Mouse (Mus musculus) forebrain, embryonic 12.5 days (tissue): ENCODE results near the gene Arhgap20. TPM values are rescaled to one million over a fixed set of nuclear protein-coding genes. Genes with fewer than 3 reads are reported as not detected.

Source experiments
- ATAC-seq: fragments of 200-750 bp; cut with Nextera tagmentation; 2 replicates; pipeline ENCODE4 v1.8.0; 2017; ENCODE audit warnings: moderate TSS enrichment; ENCODE audit not compliant: low FRiP score
- H3K27ac ChIP-seq: fragments of 300-500 bp; sonication (generic); 2 replicates; pipeline ENCODE4 v1.5.1; 2016; ENCODE audit warnings: mild to moderate bottlenecking
- H3K27me3 ChIP-seq: fragments of 300-500 bp; sonication (generic); 2 replicates; pipeline ENCODE4 v1.6.1; 2016; ENCODE audit warnings: mild to moderate bottlenecking
- H3K36me3 ChIP-seq: fragments of 300-500 bp; sonication (generic); replicated peaks from 2 replicates; pipeline ENCODE4 v1.6.1; 2016; ENCODE audit warnings: mild to moderate bottlenecking
- H3K4me1 ChIP-seq: fragments of 300-500 bp; sonication (generic); 2 replicates; pipeline ENCODE4 v1.6.1; 2016
- H3K4me2 ChIP-seq: fragments of 300-500 bp; sonication (generic); 2 replicates; pipeline ENCODE4 v1.6.1; 2016; ENCODE audit warnings: mild to moderate bottlenecking, moderate library complexity
- H3K4me3 ChIP-seq: fragments of 300-500 bp; sonication (generic); replicated peaks from 2 replicates; pipeline ENCODE4 v1.5.1; 2016; ENCODE audit warnings: mild to moderate bottlenecking
- H3K9ac ChIP-seq: fragments of 300-500 bp; sonication (generic); 2 replicates; pipeline ENCODE4 v1.6.1; 2016; ENCODE audit warnings: mild to moderate bottlenecking
- H3K9me3 ChIP-seq: fragments of 300-500 bp; sonication (generic); 2 replicates; pipeline ENCODE4 v1.6.1; 2016
- WGBS: fragments of 180-500 bp; shearing (Covaris S2); methylation state at CpG from one replicate; pipeline ENCODE4 v1.1.7; 2016; 5-methylcytosine and 5-hydroxymethylcytosine counted together
- polyA plus RNA-seq: library from polyadenylated mRNA; unstranded; fragments of >200 nt; fragmentation: Nextera tagmentation; extraction: Ambion mirVana; gene quantifications from 2 replicates; pipeline ENCODE4 v1.2.1, GENCODE M21; 2016

Arhgap20 gene
- polyA plus RNA-seq, 1 experiment from 2014 or later, result 6.0 TPM

- no peaks in the 10 kb centered on the region for H3K36me3 ChIP-seq
- no peak overlapping the region for H3K9ac ChIP-seq
- no peak for ATAC-seq
- no peak overlapping the region for H3K27ac ChIP-seq
- H3K4me3 ChIP-seq, result no peak overlapping the region
- no peak overlapping the region for H3K4me2 ChIP-seq
- no peaks in the 10 kb centered on the region for H3K9me3 ChIP-seq
- H3K4me1 ChIP-seq, result no peaks in the 10 kb centered on the region
- no peaks in the 10 kb centered on the region for H3K27me3 ChIP-seq
- 85% methylated on average over 4 of the region's 4 CpGs for WGBS
Observed at GRCm38 (mm10) chr9:51883319-51883718, 118.2 kb downstream of the Arhgap20 start.

- 97% methylated on average over 1 of the region's 1 CpGs for WGBS
- no peaks in the 10 kb centered on the region for H3K36me3 ChIP-seq
Observed at GRCm38 (mm10) chr9:51892921-51893320, 127.8 kb downstream of the Arhgap20 start.

More at GRCm38 (mm10) chr9:51892921-51893320, 127.8 kb downstream of the Arhgap20 start:
- Histone ChIP-seq H3K27me3 (no peaks in the 10 kb centered on the region), H3K4me1 (no peaks in the 10 kb centered on the region), H3K4me3 (no peak overlapping the region), H3K9ac (no peak overlapping the region), H3K9me3 (no peaks in the 10 kb centered on the region), H3K27ac (no peak overlapping the region), H3K4me2 (no peak overlapping the region)
- ATAC-seq, result no peak

Other genes with a start within 250 kb of the Arhgap20 start
- 48.7 and 50.6 TPM in 2 replicates for gene Fdx1, start 198.2 kb downstream of the Arhgap20 start, polyA plus RNA-seq